Mouse (Mus musculus): ENCODE results near the gene Rexo4.

DNA sequence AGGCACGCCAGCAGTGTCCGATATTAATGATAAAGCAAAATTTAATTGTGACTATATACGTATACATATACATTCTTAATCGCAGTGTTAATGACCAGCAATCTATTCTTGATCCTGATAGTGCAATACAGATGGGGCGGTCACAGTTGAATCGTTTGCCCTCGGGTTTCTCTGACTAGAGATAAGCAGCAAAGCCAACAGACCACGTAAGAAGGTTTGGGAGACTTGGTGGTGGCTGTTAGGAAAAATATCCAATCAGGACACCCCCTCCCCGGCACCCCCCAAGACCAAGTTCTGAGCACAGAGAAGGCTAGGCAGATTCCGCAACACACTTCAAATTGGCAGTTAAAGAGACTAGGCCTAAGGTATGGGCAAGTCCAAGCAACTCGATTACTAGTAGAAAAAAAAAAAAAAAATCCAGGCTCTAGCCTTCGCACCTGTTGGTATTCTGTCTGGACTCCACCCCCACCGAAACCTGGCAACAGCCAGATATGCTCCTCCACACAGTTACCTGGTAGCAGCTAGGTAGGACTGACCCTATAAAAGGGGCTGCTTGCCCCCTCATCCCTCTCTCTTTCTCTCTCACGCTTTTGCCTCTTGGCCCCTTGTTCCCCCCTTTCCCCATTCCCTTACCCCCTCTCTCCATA lies 661 bp upstream of the Rexo4 start:
- no peak for TF ChIP-seq EP300 (IDR thresholded peaks at IDR 0.05)
- no peak for TF ChIP-seq CTCF (IDR thresholded peaks at IDR 0.05)

Measured in lung, postnatal 0 days (tissue).